Mouse (Mus musculus) thymus, postnatal 10 days (tissue): Measurements from ENCODE around the gene Hist1h2ab.
"Not testable (repeated sequence)": the region's sequence is repeated elsewhere in the genome, so short reads cannot be mapped to it uniquely, and the experiment has no call there.

Experiments used
- DNase-seq, 2 experiments: peaks; one replicate each; pipeline ENCODE4 v3.0.0; 2021; ENCODE audit warnings: low spot score in 2 of 2

Hist1h2ab gene

DNA sequence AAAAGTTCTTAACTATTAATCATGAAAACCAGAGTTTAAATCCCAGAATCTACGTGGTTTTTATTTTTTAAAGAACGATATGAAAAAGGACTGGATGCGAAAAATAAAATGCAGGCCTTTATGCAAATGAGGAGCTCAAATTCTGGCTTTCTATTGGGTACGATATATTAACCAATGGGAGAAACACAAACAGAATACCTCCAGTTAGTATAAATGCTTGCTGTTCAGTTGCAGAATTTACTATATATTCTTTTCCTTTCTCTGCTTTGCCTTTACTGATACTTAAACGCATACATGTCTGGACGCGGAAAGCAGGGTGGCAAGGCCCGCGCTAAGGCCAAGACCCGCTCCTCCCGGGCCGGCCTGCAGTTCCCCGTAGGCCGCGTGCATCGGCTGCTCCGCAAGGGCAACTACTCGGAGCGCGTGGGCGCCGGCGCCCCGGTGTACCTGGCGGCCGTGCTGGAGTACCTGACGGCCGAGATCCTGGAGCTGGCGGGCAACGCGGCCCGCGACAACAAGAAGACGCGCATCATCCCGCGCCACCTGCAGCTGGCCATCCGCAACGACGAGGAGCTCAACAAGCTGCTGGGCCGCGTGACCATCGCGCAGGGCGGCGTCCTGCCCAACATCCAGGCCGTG lies at the start of gene Hist1h2ab:
Gene Hist1h2ab (plus strand): TSS at position 288 of the 639 bp plus-strand sequence.
- peak; percentile 64 to 68 for DNase-seq

DNA sequence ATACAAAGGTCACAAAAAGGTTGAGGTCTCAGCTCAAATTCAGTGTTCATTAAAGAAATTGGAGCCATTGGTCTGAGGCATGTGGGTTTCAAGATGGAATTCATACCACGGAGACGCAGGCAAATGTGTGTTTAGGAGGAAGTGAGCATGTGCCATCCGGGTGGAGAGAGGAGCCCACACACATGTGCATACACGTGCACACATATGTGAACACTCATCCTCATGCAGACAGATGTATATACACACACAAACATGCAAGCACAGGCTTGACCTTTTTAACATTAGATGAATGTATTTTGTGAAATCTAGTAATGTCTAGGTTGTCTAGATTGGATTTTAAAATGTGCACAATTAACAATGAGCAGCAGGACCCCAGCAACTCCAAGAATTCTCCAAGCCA lies 48.7 kb upstream of the Hist1h2ab start:
- no peak for DNase-seq

GRCm38 (mm10) chr13:23702801-23703200 lies 48.1 kb upstream of the Hist1h2ab start:
- not testable (repeated sequence) for DNase-seq

DNA sequence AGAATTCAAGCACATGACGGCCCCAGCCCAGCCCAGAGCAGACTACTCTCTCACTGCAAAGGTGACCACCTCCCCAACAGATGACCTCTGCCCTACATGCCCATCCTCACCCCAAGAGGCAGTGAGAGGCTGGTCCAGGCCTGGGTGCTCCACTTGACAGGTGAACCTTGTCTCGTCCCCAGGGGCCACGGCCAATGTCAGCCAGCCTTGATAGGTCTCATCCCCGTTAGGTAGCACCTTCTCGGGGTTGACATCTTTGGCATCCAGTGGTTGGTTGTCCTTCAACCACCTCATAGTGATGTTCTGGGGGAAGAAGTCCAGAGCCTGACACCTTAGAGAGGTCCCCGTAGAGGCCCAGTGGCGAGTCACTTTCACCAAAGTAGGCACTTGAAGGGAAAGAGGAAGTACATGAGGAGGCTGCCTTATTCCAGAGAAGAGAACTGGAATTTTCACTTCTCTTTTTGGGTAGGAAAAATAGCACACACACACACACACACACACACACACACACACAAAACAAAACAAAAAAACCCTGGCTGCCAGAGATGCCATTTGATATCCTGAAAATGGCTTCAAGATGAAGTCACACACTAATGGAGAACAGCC lies 45.1 kb upstream of the Hist1h2ab start:
- no peak for DNase-seq

- no peak for DNase-seq
These were observed 44.2 kb upstream of the Hist1h2ab start for GRCm38 (mm10) chr13:23706771-23707170.

DNA sequence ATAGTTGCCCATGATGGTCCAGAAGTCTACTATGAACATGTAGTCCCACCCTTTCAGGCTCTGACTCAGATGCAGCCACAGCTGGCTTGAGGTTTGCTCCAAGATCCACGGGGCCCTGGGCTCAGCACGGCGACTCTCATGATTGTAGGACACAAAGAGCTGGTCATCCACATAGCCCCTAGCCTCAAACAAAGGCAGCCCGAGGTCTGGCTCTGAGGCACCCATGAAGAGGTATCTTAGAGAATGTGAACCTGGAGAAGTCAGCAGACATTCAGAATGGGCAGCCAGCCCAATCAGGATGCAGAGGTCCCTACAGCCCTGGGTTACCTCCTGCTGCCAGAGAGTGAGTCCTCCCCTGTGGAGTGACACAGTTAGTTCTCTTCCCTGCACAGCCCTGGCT lies 42.9 kb upstream of the Hist1h2ab start:
- DNase-seq = no peak

DNA sequence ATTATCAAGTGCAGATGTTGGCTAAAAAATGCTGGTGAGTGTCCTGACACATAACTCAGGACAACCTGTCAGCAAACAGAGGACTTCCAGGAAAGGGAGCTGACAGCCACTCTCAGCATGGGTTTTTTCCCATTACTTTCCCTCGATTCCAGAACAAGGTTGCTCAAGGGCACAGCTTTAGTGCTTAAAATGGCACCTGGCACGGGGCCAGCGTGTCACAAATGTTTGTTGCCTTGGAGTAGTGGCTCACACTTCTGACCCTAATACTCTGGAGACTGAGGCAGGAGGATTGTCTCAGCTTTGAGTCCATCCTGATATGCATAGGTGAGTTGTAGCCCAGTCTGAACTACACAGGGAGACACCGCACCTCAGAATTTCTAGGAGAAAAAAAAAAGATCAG lies 42.3 kb upstream of the Hist1h2ab start:
- DNase-seq = no peak

- DNase-seq = no peak
These were observed 41.1 kb upstream of the Hist1h2ab start for GRCm38 (mm10) chr13:23709714-23710373.

- peak; percentile 71 to 77 for DNase-seq
These were observed 40.4 kb upstream of the Hist1h2ab start, which contains the start of gene Hfe for GRCm38 (mm10) chr13:23710374-23711089. Hfe (minus strand) TSS chr13:23710854.

GRCm38 (mm10) chr13:23716261-23717042 lies 34.5 kb upstream of the Hist1h2ab start:
- DNase-seq = no peak

DNA sequence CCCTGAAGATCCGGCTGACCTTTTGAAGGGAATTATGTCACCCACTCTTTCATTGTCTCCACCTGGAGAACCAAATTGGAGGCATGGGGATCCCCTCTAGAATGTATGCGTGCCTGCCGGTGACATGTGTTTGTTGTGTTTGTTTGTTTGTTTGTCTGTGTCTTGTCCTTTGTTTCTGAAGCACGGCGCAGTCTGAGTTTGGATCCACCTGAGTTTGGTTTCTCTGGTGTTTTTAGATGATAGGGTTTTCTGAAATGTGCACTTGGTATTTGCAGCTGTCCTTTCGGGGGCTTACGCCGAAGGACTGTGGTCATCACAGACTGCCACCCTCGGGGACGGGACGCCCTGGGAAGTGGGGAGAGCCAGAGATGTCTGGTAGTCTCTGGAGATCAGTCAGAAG lies 33.8 kb upstream of the Hist1h2ab start:
- peak in 1 of 2 experiments; percentile 2 for DNase-seq

GRCm38 (mm10) chr13:23717593-23718245 lies 33.2 kb upstream of the Hist1h2ab start:
- DNase-seq = peak in 1 of 2 experiments; percentile 1

DNA sequence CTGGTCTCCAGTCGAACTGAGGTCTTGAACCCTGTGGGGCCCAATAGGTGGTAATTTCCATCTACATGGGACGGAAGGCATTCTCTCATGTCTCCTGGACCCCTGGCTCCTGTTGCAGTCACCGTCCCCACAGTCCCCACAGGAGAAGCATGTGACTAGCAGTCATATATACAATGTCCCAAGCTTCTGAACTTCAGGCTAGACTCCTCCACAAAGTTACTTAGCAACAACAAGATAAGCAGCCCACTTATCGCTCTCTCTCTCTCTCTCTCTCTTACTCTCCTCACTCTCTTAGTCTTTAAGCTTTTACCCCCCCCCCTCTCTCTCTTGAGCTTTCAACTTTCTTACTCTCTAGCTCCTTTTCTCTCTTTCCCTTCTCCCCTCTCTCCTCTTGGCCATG lies 26.7 kb upstream of the Hist1h2ab start:
- peak in 1 of 2 experiments; percentile 1 for DNase-seq

DNA sequence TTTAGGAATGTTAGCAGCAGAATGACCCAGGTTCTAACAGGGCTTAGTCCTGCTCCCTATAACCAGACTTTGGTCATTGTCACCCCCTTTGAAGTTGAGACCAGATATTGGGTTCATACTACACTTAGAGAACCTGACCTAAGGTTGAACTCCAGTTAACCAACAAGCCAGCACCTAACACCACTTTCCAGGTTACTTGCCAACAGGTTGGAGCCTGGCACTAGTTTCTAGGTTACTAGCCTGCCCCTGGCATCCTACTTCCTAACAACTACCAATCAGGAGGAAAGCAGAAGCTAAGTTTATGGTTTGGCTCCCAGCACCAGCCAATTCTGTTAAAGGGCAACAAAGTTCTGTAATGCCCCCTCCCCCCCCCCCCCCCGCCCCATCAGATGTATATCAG lies 25.7 kb upstream of the Hist1h2ab start:
- DNase-seq = no peak

DNA sequence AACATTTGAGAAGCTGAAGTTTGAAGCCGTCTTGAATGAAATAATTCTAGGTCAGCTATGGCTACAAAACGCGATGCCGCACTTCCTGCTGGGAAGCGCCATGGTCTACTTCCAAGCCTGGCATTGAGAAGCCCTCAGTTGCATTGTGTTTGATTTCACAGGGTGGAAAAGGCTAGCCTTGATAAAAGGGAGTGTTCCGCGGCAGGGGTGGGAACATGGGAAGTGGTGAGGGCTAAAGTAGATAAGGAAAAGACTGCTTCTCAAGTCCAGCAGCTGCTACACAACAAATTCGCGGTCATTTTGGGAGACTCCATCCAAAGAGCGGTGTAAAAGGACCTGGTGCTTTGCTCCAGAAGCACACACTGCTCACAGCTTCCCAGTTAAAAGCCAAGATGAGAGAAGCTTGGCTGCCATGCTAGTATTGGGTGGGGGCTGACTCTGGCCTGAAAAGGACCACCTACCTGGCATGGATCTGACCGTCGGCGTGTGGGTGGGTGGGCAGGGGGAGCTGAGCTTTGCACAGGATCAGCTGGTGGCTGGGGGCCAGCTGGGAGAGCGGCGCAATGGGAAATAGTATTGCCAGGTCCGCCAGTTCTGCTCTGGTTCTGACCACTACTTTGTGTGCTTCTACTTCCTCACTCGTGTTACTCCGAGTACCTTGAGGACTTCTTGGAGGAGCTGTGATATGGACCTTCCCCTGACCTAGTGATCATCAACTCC lies 22.3 kb upstream of the Hist1h2ab start:
- peak in 1 of 2 experiments; percentile 3 for DNase-seq

- DNase-seq = peak; percentile 34 to 36
These were observed 21.8 kb upstream of the Hist1h2ab start for GRCm38 (mm10) chr13:23729192-23729525.

GRCm38 (mm10) chr13:23729706-23730105 lies 21.2 kb upstream of the Hist1h2ab start:
- DNase-seq = peak in 1 of 2 experiments; percentile 3

GRCm38 (mm10) chr13:23730479-23730878 lies 20.4 kb upstream of the Hist1h2ab start:
- DNase-seq = no peak

DNA sequence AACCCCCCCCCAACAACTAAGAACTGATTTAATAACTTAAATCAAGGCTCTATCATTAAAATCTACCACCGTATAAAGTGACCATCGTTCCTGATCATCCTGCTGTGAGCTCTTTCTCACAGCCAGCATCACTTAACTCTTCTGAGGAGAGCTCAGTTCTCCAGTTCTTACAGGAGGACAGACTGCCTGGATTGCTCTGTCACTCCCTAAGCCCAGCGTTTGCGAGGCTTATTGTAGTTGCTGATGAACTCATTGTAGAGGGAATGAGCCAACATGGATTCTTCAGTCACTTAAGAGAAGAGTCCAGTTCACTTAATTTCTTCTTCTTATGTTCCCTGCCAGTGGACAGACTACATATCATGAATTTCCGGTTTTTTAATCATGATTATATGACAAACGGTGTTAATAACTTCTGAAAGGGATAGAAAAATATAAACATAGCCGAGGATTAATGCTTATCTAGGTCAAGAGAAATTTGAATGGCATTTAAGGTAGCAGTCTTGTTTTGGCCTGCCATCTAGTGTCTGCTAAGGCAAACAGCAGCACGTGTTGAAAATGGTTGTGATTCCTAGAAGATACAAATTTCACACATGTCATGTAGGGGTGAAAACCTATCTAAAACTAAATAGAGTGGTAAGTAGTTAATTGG lies 18.6 kb upstream of the Hist1h2ab start:
- DNase-seq = no peak

DNA sequence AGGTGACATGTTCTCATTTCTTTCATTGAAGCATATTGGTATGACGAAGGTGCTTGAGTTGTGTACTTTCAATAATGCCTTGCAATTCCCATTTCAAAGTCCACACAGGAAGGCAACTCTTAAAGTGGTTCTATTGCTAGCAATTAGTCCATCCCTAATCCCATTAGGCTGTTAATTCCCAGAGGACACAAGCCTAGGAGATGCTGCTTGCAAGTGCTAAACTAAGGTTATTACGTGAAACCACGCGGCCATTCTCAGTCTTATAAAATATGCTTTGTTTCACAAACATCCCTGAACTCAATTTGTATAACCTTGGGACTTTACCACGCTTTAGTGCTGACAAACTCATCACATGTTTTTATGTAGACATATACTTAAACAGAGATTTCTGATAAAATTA lies 13.8 kb upstream of the Hist1h2ab start:
- no peak for DNase-seq
